Mouse (Mus musculus): ENCODE results near the gene Sox5. TPM values are rescaled to one million over a fixed set of nuclear protein-coding genes. Genes with fewer than 3 reads are reported as not detected.

Gene Sox5
- total and polyA plus RNA-seq, 3 experiments = 0.08 to 0.47 (median 0.46) TPM

DNA sequence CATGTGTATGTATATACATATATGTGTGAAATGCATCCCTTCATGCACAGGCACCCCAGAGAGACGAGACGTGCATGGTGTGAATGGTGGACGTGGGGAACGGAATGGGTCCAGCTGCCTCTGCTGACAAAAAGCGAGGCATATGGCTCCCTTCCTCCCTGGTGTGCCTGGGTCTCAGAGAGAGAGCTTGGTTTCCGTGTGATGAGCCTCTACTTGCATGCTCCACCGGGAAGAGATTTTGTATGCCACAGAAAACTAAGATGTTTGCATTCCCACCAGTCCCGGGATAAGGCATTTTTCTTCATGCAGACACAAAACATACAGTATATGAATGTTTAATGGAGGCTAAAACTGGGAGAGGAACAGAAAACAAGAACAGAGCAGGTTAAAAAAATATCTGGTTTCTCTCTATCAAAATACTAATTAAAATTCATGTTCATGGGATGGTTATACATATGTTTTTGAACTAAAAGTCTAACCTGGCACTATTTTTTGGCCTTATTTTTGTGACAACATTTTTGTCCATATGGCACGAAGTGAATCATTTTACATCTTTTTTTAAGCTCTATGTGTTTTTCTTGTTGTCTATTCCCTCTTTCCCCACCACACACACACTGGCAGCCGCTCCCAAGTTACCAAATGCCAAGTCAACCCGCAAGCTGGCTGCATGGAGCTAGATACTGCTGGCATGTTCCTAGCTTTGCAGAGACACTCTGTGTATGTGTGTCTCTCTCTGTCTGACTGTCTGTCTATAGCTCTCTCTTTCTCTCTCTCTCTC lies 329.4 kb downstream of the Sox5 start:
- dilution Hi-C loops (cut with MboI; ENCODE audit: extremely low pct_ligation_motif_present, extremely low pct_unique_long_range_greater_than_20kb, low sequenced_read_pairs) = no loop called here
- Histone ChIP-seq H3K4me3 (replicated peaks in 1 of 3; ENCODE audit: low read depth in 2 of 3, low read length in 2 of 3, poor library complexity in 1 of 3) (no peak overlapping the region), H3K36me3 (replicated peaks in 1 of 2; ENCODE audit: control insufficient read depth in 1 of 2, insufficient read depth in 1 of 2, low read length in 1 of 2) (no peaks in the 10 kb centered on the region), H3K4me1 (ENCODE audit: control insufficient read depth in 1 of 2, insufficient read depth in 2 of 2) (no peaks in the 10 kb centered on the region), H3K79me2 (replicated peaks; ENCODE audit: control insufficient read depth, extremely low read depth, insufficient read depth, poor library complexity, severe bottlenecking) (no peaks in the 10 kb centered on the region), H3K4me2 (ENCODE audit: insufficient read depth, low read depth, poor library complexity, severe bottlenecking) (no peak overlapping the region), H3K27ac (ENCODE audit: insufficient read depth, low read depth) (no peak overlapping the region), H3K9me3 (replicated peaks; ENCODE audit: low read length) (no peaks in the 10 kb centered on the region), H3K27me3 (replicated peaks) (no peaks in the 10 kb centered on the region), H3K9ac (ENCODE audit: insufficient read depth, low read depth) (no peak overlapping the region)
- TF ChIP-seq SMC3 (IDR thresholded peaks at IDR 0.05; ENCODE audit: low read depth, low read length) (no peak), JUN (IDR thresholded peaks at IDR 0.05; ENCODE audit: insufficient read depth, low read depth, low read length) (no peak), ZMIZ1 (IDR thresholded peaks at IDR 0.05; ENCODE audit: low read depth, low read length) (no peak), HCFC1 (IDR thresholded peaks at IDR 0.05; ENCODE audit: low read depth, low read length) (no peak), UBTF (IDR thresholded peaks at IDR 0.05; ENCODE audit: low read depth, low read length) (no peak), NELFE (IDR thresholded peaks at IDR 0.05; ENCODE audit: low read depth, low read length) (no peak), MAFK (IDR thresholded peaks at IDR 0.05; ENCODE audit: insufficient replicate concordance, low read length) (no peak), RCOR1 (conservative IDR thresholded peaks at IDR 0.05; ENCODE audit: low read depth, low read length) (no peak), BHLHE40 (IDR thresholded peaks at IDR 0.05; ENCODE audit: low read depth, low read length) (no peak), JUND (conservative IDR thresholded peaks at IDR 0.05; ENCODE audit: low read depth, low read length) (no peak)
- DNase-seq (ENCODE audit: extremely low read depth) = no peak
- in situ Hi-C loops (cut with MboI; ENCODE audit: low pct_ligation_motif_present, low pct_unique_long_range_greater_than_20kb, low sequenced_read_pairs) = no loop called here

DNA sequence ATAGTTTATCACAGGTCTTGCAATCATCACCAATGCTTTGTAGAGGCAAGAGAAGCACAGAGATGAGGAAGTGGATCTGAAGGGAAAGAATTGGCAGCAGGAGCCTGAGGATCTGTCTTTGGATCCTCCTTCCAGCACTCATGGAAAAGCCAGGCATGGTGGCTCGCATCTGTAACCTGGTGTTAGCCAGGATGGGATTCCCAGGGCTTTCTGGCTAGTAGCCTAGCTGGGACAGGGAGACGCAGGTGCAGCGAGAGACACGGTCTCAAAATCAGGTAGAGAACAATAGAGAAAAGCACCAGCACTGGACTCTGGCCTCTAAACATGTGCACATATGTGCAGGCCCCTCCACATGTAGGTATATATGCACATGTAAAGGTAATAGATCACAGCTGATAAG lies 330.1 kb downstream of the Sox5 start:
- Histone ChIP-seq H3K79me2 (replicated peaks; ENCODE audit: control insufficient read depth, extremely low read depth, insufficient read depth, poor library complexity, severe bottlenecking) (no peaks in the 10 kb centered on the region), H3K4me2 (ENCODE audit: insufficient read depth, low read depth, poor library complexity, severe bottlenecking) (no peak overlapping the region), H3K9ac (ENCODE audit: insufficient read depth, low read depth) (no peak overlapping the region), H3K36me3 (replicated peaks in 1 of 2; ENCODE audit: control insufficient read depth in 1 of 2, insufficient read depth in 1 of 2, low read length in 1 of 2) (no peaks in the 10 kb centered on the region), H3K4me3 (replicated peaks in 1 of 3; ENCODE audit: low read depth in 2 of 3, low read length in 2 of 3, poor library complexity in 1 of 3) (no peak overlapping the region), H3K4me1 (ENCODE audit: control insufficient read depth in 1 of 2, insufficient read depth in 2 of 2) (no peaks in the 10 kb centered on the region), H3K27me3 (replicated peaks) (no peaks in the 10 kb centered on the region), H3K27ac (ENCODE audit: insufficient read depth, low read depth) (no peak overlapping the region), H3K9me3 (replicated peaks; ENCODE audit: low read length) (no peaks in the 10 kb centered on the region)
- DNase-seq (ENCODE audit: extremely low read depth) = no peak
- in situ Hi-C loops (cut with MboI; ENCODE audit: low pct_ligation_motif_present, low pct_unique_long_range_greater_than_20kb, low sequenced_read_pairs) (no loop called here), dilution Hi-C loops (cut with MboI; ENCODE audit: extremely low pct_ligation_motif_present, extremely low pct_unique_long_range_greater_than_20kb, low sequenced_read_pairs) (no loop called here)
- no peak for TF ChIP-seq CHD2 (IDR thresholded peaks at IDR 0.05; ENCODE audit: low read length)
- no peak for TF ChIP-seq JUND (conservative IDR thresholded peaks at IDR 0.05; ENCODE audit: low read depth, low read length)
- TF ChIP-seq MAX (IDR thresholded peaks at IDR 0.05; ENCODE audit: low read length) = no peak
- no peak for TF ChIP-seq TBP (conservative IDR thresholded peaks at IDR 0.05; ENCODE audit: low read depth, low read length)
- TF ChIP-seq CTCF (conservative IDR thresholded peaks at IDR 0.05 in 1 of 2, IDR thresholded peaks at IDR 0.05 in 1 of 2; ENCODE audit: low read depth in 2 of 2, low read length in 2 of 2) = no peak
- TF ChIP-seq ZNF384 (IDR thresholded peaks at IDR 0.05; ENCODE audit: low read depth, low read length) = no peak

All from CH12.LX (cell line).